Mouse (Mus musculus) ES-Bruce4 (cell line): ENCODE measurements around the gene Slamf1.

Experiments
- CTCF ChIP-seq: IDR thresholded peaks from one replicate; pipeline ENCODE4 v1.8.1; 2011; ENCODE audit warnings: low read depth, low read length
- POLR2A ChIP-seq: IDR thresholded peaks from one replicate; pipeline ENCODE4 v1.8.1; 2011; ENCODE audit warnings: low read length; ENCODE audit not compliant: insufficient read depth

GRCm38 (mm10) chr1:171799648-171800047 is 32.7 kb downstream of the Slamf1 start:
- TF ChIP-seq CTCF (no peak), POLR2A (no peak)
